Mouse (Mus musculus): ENCODE measurements at regions not wholly inside any gene's neighbourhood (a gene's known extent, or its start where the extent isn't known, plus 50 kb on each side); places are given as distances from the start of the nearest gene placed in this dataset.

GRCm38 (mm10) chr13:78348830-78349229 lies 149.3 kb upstream of the Nr2f1 start:
- H3K4me1 ChIP-seq (ENCODE audit: control insufficient read depth in 2 of 2, insufficient read depth in 2 of 2, low read length in 2 of 2, poor library complexity in 1 of 2): no peaks in the 10 kb centered on the region
- no peak overlapping the region for H3K9ac ChIP-seq (ENCODE audit: insufficient read depth, low read depth, low read length, poor library complexity, severe bottlenecking)
- no peak overlapping the region for H3K27ac ChIP-seq (ENCODE audit: insufficient read depth, low read depth, low read length, poor library complexity, severe bottlenecking)
- no peaks in the 10 kb centered on the region for H3K36me3 ChIP-seq (ENCODE audit: control insufficient read depth, insufficient read depth, low read length, poor library complexity, severe bottlenecking)
- no peaks in the 10 kb centered on the region for H3K9me3 ChIP-seq (ENCODE audit: control insufficient read depth, insufficient read depth, low read depth, low read length)
- no peak for TF ChIP-seq CHD2 (IDR thresholded peaks at IDR 0.05; ENCODE audit: low read depth, low read length)
- in situ Hi-C loops (cut with MboI; ENCODE audit: low sequenced_read_pairs in 2 of 2, unreplicated experiment in 2 of 2): no loop called here
- H3K4me3 ChIP-seq (ENCODE audit: insufficient read depth in 1 of 2, low read depth in 1 of 2, low read length in 2 of 2, poor library complexity in 1 of 2, severe bottlenecking in 1 of 2): no peak overlapping the region
- no peak for DNase-seq (ENCODE audit: low read depth, low spot score)

- DNase-seq (ENCODE audit: low read depth, low spot score): no peak
- no peak overlapping the region for H3K4me3 ChIP-seq (ENCODE audit: insufficient read depth in 1 of 2, low read depth in 1 of 2, low read length in 2 of 2, poor library complexity in 1 of 2, severe bottlenecking in 1 of 2)
- H3K36me3 ChIP-seq (ENCODE audit: control insufficient read depth, insufficient read depth, low read length, poor library complexity, severe bottlenecking): no peaks in the 10 kb centered on the region
- no peaks in the 10 kb centered on the region for H3K9me3 ChIP-seq (ENCODE audit: control insufficient read depth, insufficient read depth, low read depth, low read length)
- H3K4me1 ChIP-seq (ENCODE audit: control insufficient read depth in 2 of 2, insufficient read depth in 2 of 2, low read length in 2 of 2, poor library complexity in 1 of 2): no peaks in the 10 kb centered on the region
- TF ChIP-seq ZC3H11A (IDR thresholded peaks at IDR 0.05; ENCODE audit: borderline replicate concordance, low read depth, low read length) (no peak), HCFC1 (IDR thresholded peaks at IDR 0.05; ENCODE audit: borderline replicate concordance, insufficient read depth, low read length) (no peak), MAFK (IDR thresholded peaks at IDR 0.05; ENCODE audit: insufficient read depth, low read depth, low read length) (no peak)
- in situ Hi-C loops (cut with MboI; ENCODE audit: low sequenced_read_pairs in 2 of 2, unreplicated experiment in 2 of 2): no loop called here
- H3K9ac ChIP-seq (ENCODE audit: insufficient read depth, low read depth, low read length, poor library complexity, severe bottlenecking): no peak overlapping the region
- H3K27ac ChIP-seq (ENCODE audit: insufficient read depth, low read depth, low read length, poor library complexity, severe bottlenecking): no peak overlapping the region
Observed at GRCm38 (mm10) chr13:78324443-78325206, 125.1 kb upstream of the Nr2f1 start.

GRCm38 (mm10) chr13:78323183-78323582 lies 123.6 kb upstream of the Nr2f1 start:
- TF ChIP-seq ZNF384 (IDR thresholded peaks at IDR 0.05; ENCODE audit: low read depth, low read length): no peak
- TF ChIP-seq MAFK (IDR thresholded peaks at IDR 0.05; ENCODE audit: insufficient read depth, low read depth, low read length): no peak
- no peak for TF ChIP-seq HCFC1 (IDR thresholded peaks at IDR 0.05; ENCODE audit: borderline replicate concordance, insufficient read depth, low read length)
- TF ChIP-seq CHD2 (IDR thresholded peaks at IDR 0.05; ENCODE audit: low read depth, low read length): no peak
- TF ChIP-seq ZC3H11A (IDR thresholded peaks at IDR 0.05; ENCODE audit: borderline replicate concordance, low read depth, low read length): no peak
- Histone ChIP-seq H3K4me3 (ENCODE audit: insufficient read depth in 1 of 2, low read depth in 1 of 2, low read length in 2 of 2, poor library complexity in 1 of 2, severe bottlenecking in 1 of 2) (no peak overlapping the region), H3K36me3 (ENCODE audit: control insufficient read depth, insufficient read depth, low read length, poor library complexity, severe bottlenecking) (no peaks in the 10 kb centered on the region), H3K4me1 (ENCODE audit: control insufficient read depth in 2 of 2, insufficient read depth in 2 of 2, low read length in 2 of 2, poor library complexity in 1 of 2) (no peaks in the 10 kb centered on the region), H3K9ac (ENCODE audit: insufficient read depth, low read depth, low read length, poor library complexity, severe bottlenecking) (no peak overlapping the region), H3K9me3 (ENCODE audit: control insufficient read depth, insufficient read depth, low read depth, low read length) (no peaks in the 10 kb centered on the region), H3K27ac (ENCODE audit: insufficient read depth, low read depth, low read length, poor library complexity, severe bottlenecking) (no peak overlapping the region)
- DNase-seq (ENCODE audit: low read depth, low spot score): no peak
- in situ Hi-C loops (cut with MboI; ENCODE audit: low sequenced_read_pairs in 2 of 2, unreplicated experiment in 2 of 2): no loop called here

- in situ Hi-C loops (cut with MboI; ENCODE audit: low sequenced_read_pairs in 2 of 2, unreplicated experiment in 2 of 2): no loop called here
- no peaks in the 10 kb centered on the region for H3K4me1 ChIP-seq (ENCODE audit: control insufficient read depth in 2 of 2, insufficient read depth in 2 of 2, low read length in 2 of 2, poor library complexity in 1 of 2)
- H3K9ac ChIP-seq (ENCODE audit: insufficient read depth, low read depth, low read length, poor library complexity, severe bottlenecking): no peak overlapping the region
- H3K36me3 ChIP-seq (ENCODE audit: control insufficient read depth, insufficient read depth, low read length, poor library complexity, severe bottlenecking): no peaks in the 10 kb centered on the region
- no peak overlapping the region for H3K4me3 ChIP-seq (ENCODE audit: insufficient read depth in 1 of 2, low read depth in 1 of 2, low read length in 2 of 2, poor library complexity in 1 of 2, severe bottlenecking in 1 of 2)
- peak; percentile 11 for DNase-seq (ENCODE audit: low read depth, low spot score)
- H3K27ac ChIP-seq (ENCODE audit: insufficient read depth, low read depth, low read length, poor library complexity, severe bottlenecking): no peak overlapping the region
- no peaks in the 10 kb centered on the region for H3K9me3 ChIP-seq (ENCODE audit: control insufficient read depth, insufficient read depth, low read depth, low read length)
- TF ChIP-seq MAFK (IDR thresholded peaks at IDR 0.05; ENCODE audit: insufficient read depth, low read depth, low read length) (no peak), ZC3H11A (IDR thresholded peaks at IDR 0.05; ENCODE audit: borderline replicate concordance, low read depth, low read length) (no peak), CHD2 (IDR thresholded peaks at IDR 0.05; ENCODE audit: low read depth, low read length) (no peak), ZNF384 (IDR thresholded peaks at IDR 0.05; ENCODE audit: low read depth, low read length) (no peak), HCFC1 (IDR thresholded peaks at IDR 0.05; ENCODE audit: borderline replicate concordance, insufficient read depth, low read length) (no peak)
Observed at GRCm38 (mm10) chr13:78318434-78318833, 118.9 kb upstream of the Nr2f1 start.

- H3K4me1 ChIP-seq (ENCODE audit: control insufficient read depth in 2 of 2, insufficient read depth in 2 of 2, low read length in 2 of 2, poor library complexity in 1 of 2): no peaks in the 10 kb centered on the region
- in situ Hi-C loops (cut with MboI; ENCODE audit: low sequenced_read_pairs in 2 of 2, unreplicated experiment in 2 of 2): no loop called here
- no peak overlapping the region for H3K9ac ChIP-seq (ENCODE audit: insufficient read depth, low read depth, low read length, poor library complexity, severe bottlenecking)
- H3K4me3 ChIP-seq (ENCODE audit: insufficient read depth in 1 of 2, low read depth in 1 of 2, low read length in 2 of 2, poor library complexity in 1 of 2, severe bottlenecking in 1 of 2): no peak overlapping the region
- H3K27ac ChIP-seq (ENCODE audit: insufficient read depth, low read depth, low read length, poor library complexity, severe bottlenecking): no peak overlapping the region
- no peaks in the 10 kb centered on the region for H3K36me3 ChIP-seq (ENCODE audit: control insufficient read depth, insufficient read depth, low read length, poor library complexity, severe bottlenecking)
- DNase-seq (ENCODE audit: low read depth, low spot score): no peak
- no peak for TF ChIP-seq ZC3H11A (IDR thresholded peaks at IDR 0.05; ENCODE audit: borderline replicate concordance, low read depth, low read length)
- TF ChIP-seq CHD2 (IDR thresholded peaks at IDR 0.05; ENCODE audit: low read depth, low read length): no peak
- no peak for TF ChIP-seq MAFK (IDR thresholded peaks at IDR 0.05; ENCODE audit: insufficient read depth, low read depth, low read length)
- no peak for TF ChIP-seq ZNF384 (IDR thresholded peaks at IDR 0.05; ENCODE audit: low read depth, low read length)
- TF ChIP-seq HCFC1 (IDR thresholded peaks at IDR 0.05; ENCODE audit: borderline replicate concordance, insufficient read depth, low read length): no peak
- no peaks in the 10 kb centered on the region for H3K9me3 ChIP-seq (ENCODE audit: control insufficient read depth, insufficient read depth, low read depth, low read length)
Observed at GRCm38 (mm10) chr13:78310837-78311236, 111.3 kb upstream of the Nr2f1 start.
